Mouse (Mus musculus) lung, postnatal 14 days (tissue): Measurements from ENCODE around the gene Gcm1.

Source experiments
- DNase-seq: peaks from one replicate; pipeline ENCODE4 v3.0.0; 2021

Gcm1 gene

DNA sequence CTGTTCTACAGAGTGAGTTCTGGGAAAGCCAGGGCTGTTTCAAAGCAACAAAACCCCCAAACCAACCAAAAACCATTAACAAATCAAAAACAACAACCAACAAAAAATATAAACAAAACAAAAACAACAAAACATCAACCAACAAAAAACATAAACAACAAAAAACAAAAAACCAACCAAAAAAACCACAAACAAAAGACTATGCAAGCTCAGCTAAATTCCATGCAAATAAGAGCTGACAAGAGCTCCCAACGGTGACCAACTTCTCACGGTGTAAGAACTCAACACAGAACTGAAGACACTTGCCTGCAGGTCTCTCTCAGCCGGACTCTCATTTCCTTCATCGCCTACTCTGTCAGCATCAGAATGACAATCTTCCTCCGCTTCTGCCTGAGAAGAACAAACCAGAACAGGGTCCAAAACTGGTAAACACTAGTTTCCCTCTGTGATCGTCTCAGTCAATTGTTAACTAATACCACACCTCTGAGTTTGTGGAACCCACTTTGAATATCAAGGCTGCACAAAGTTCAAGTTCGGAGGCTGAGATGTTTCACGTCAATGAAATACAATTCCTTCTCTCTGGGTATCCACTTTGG, 52.3 kb downstream of the Gcm1 start:
- DNase-seq, result no peak

DNA sequence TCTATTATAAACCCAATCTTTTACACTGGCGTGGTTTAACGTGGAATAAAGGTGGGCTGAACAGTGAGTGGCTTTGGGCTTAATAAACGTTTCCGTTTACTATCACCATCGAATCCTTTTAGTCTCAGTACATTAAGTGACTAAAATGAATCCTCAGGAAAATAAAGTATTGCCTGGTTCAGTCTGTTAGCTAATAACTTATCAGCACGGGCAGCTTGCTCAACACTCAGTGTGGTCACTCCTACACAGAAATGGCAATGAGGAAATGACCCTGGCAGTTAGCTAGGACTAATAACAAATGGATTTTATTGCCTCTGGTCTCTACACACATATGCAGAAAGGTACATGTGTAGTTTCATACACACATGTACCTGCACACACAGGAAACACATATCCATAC, 53.2 kb downstream of the Gcm1 start:
- DNase-seq, result no peak

DNA sequence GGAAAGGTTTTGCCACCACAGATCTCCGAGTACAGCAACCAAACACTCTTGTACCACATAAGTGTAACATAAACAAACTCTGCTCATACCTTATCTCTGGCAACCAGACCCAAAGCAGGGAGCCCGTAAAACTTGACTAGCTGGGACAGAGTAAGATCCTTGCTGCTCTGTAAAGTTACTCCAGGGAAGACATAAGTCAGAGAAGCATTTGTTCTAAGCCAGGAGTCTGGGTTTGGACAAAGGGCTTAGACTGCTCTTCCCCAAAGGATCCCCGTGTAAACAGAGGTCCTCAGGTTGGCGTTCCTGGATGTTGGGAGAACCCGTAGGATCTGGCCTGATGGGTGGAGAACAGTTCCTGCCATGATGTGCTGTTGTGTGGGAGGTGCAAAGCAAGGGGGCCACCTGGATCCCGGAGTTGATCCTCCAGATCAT, 53.8 kb downstream of the Gcm1 start:
- no peak for DNase-seq

DNA sequence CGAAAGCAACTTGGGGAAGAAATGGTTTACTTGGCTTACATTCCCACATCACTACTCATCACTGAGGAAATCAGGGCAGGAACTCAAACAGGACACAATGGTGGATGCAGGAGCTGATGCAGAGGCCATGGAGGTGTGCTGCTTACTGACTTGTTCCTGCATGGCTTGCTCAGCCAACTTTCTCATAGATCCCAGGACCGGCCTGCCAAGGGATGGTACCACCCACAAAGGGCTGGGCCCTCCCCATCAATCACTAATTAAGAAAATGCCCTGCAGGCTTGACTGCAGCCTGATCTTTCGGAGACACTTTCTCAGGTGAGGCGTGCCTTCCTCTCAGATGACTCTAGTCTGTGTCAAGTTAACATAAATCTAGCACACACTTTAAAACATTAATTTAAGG, 55.1 kb downstream of the Gcm1 start:
- DNase-seq, result no peak

DNA sequence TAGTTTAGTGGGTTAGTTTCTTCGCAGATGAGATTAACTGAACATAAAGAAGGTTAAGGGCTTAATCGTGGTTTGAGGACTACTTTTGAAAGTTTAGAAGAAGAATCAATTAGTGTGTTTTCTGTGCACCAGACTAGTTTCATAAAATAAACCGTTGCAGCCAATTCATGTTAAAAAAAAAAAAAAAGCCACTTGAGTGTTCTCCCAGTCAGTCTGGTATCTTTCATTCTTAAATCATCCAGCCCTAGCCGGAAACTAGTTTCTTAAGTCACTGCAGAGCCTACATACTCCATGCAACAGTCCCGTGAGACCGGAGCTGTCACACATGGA, 55.8 kb downstream of the Gcm1 start:
- no peak for DNase-seq

DNA sequence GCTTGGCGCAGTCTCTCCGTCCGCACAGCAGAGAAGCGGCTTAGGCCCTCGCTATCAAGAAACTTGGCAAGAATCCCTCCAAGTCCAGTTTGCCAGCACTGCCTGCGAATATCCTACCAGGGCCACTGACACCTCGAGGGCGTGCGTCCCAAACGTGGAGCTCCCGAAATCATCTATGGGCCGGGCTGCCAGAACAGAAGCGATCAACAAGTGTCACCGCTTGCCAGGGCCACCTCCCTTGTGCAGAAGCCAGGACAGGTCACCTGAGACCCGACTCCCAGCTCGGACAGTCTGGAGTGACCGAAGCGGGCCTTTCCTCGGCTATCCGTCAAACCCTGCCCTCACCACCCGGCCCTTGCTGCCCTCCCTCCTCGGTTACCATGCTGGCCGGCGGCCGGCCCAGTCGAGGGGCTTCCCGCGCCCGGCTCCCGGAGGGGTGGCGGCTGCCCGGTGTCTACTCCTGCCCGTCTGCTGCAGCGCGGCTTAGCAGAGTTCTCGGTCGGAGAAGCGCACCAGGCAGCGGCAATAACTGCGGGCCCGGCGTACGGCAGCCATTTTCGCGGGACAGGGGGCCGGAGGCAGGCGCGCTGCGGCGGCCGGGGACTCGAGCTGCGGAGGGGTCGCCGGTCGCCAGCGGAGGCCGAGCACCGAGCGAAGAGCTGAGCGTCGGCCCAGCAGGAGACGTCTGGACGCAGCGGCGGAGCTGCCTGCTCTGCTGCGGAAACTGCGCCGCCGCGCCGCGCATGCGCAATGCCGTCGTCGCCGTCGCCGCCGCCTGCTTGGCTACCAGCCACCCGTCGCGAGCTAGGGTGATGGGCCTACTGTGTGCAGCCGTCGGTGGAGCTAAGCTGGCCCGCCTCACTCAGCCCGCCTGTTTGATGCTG, 56.4 kb downstream of the Gcm1 start:
- DNase-seq, result peak; percentile 79

DNA sequence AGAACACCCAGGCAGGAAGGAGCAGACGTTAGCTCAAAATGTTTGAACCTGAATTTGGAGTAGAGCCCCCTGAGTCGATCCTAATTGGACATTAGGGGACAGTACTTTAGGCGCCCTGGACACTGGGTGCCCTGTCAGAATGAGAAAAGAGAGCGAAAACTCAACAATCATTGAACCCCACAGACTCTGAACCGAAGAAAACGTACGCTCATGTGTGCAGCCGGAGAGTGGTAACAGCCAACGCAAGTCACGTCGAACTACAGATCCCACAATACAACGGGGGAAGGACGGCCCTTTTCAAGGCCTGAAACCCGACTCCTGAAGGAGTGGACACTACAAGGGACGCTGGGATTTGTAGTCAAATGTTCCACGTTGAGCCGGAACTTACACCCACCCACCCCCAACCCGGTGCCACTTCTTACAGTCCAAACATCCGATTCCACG, 57.1 kb downstream of the Gcm1 start, which contains the start of the genes Fbxo9 and Ick:
TSS of gene Fbxo9 (minus strand) at position 270 of the 444 bp plus-strand sequence.
TSS of gene Ick (plus strand) at position 397 of the 444 bp plus-strand sequence.
- peak; percentile 86 for DNase-seq

DNA sequence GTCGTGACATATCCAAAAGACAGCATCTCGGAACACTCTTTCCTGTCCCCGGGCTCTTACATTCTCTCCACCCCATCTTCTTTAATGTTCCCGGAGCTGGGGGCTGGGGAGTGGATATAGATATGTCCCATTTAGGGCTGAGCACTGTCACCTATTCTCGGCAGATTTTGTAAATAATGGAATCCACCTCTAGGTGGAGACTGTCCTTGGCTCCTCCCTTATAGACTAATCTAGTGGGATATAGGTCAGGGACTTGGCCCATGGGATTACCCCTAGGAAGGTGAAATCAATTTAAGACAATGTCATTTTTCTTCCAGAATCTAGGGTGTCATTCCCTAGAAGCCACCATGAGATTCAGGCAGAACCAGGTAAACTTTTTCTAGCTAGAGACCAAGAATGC, 57.9 kb downstream of the Gcm1 start:
- DNase-seq, result no peak

DNA sequence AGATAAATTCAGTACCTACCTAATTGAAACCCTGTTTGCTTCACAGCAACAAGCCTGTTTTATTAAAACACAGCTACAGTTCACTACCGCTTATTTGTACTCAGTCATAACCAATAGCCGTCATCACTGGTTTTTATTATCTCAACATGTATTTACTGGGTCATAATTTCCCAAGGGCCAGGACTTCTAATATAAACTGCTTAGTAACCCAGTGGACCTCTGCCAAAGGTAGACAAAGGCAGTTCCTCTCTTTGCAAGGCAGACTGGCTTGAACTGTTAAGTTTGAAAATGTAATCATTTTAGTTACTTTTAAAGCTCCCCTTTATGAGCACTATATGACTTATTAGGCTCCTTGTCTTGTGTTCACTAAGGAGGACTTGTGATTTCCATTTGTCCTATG, 59.7 kb downstream of the Gcm1 start:
- no peak for DNase-seq

DNA sequence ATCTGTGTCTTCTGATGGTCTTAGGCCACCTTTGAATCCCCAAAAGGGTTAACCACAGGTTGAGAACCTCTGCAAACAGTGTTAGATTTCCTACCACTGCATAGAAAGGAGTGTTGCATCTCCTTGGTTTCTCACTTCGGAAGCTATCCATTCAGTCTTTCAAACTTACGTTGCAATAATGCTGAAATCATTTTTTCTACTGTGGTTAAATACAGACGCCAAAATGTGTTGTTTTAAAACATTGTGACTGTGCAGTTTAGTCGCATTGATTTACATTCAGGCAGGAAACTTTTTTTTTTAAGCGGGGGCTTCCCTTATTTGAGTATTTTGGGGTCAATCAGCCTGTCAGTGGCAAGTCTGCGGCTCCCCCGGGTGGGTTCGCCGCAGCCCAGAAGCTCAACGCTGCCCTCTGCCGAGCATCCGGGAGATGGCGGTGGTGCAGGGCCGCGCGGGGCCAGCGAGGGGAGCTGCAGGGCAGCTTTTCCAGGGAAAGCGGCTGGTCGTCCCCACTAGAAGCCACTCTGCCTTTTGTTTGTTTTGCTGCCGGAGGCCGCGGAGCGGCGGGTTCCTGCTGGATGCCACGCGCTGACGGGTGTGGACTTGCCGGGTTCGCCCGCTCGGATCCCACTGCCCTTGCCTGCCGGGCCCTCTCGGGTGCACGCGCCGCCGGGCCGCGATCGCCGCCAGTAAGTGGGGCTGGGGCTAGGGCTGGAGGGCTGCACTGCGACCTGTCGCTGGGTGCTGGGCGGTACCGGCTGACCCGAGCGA, 61.2 kb downstream of the Gcm1 start:
- DNase-seq, result peak; percentile 95

DNA sequence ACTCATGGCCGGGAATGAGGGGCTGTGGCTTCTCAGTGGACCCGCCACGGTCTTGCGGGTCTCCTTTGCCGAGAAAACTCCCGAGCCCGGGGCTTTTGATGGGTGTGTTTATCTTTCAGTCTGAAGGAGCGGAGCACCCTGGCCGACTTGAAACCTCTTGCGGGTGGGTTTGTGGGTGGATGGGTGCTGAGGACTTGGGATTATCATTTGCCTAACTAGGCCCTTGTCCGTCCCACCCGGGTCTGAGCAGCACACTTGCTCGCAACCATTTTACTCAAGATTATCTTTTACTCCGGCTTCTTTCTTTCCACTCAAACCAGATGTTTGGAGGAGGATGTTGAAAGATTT, 61.8 kb downstream of the Gcm1 start:
- DNase-seq, result no peak
